Mouse (Mus musculus) T-helper 1 cell (primary cell): ENCODE measurements around the gene Rps19.

Source experiments
- in situ Hi-C: fragments of 300-600 bp; cut with MboI, MseI; formaldehyde crosslinking; loops from one replicate; pipeline ENCODE4 v1.15.1; 2025; ENCODE audit warnings: high pct_unique_total_duplicates

Gene Rps19

GRCm38 (mm10) chr7:24902264-24902629 lies 18.1 kb downstream of the Rps19 start:
- in situ Hi-C loops: loop anchor here (10.0 kb wide), 1 partner anchor 497 kb away; no protein-coding TSS in a partner anchor

GRCm38 (mm10) chr7:24902630-24903443 lies 18.7 kb downstream of the Rps19 start, which contains the start of gene Arhgef1:
Gene Arhgef1 (plus strand): TSS chr7:24902912.
- in situ Hi-C loops: loop anchor here (10.0 kb wide), 1 partner anchor 498 kb away; no protein-coding TSS in a partner anchor

GRCm38 (mm10) chr7:24903444-24903825 lies 19.3 kb downstream of the Rps19 start:
- in situ Hi-C loops: loop anchor here (10.0 kb wide), 1 partner anchor 499 kb away; no protein-coding TSS in a partner anchor

- in situ Hi-C loops: loop anchor here (10.0 kb wide), 1 partner anchor 499 kb away; no protein-coding TSS in a partner anchor
These were observed 19.9 kb downstream of the Rps19 start for GRCm38 (mm10) chr7:24904070-24904483.

GRCm38 (mm10) chr7:24904936-24905335 lies 20.8 kb downstream of the Rps19 start:
- in situ Hi-C loops: loop anchor here (10.0 kb wide), 1 partner anchor 500 kb away; no protein-coding TSS in a partner anchor

- in situ Hi-C loops: loop anchor here (10.0 kb wide), 1 partner anchor 502 kb away; no protein-coding TSS in a partner anchor
These were observed 22.4 kb downstream of the Rps19 start for GRCm38 (mm10) chr7:24906551-24906950.

GRCm38 (mm10) chr7:24907211-24907748 lies 23.1 kb downstream of the Rps19 start:
- in situ Hi-C loops: loop anchor here (10.0 kb wide), 1 partner anchor 502 kb away; no protein-coding TSS in a partner anchor

- in situ Hi-C loops: no loop called here
These were observed 28.3 kb downstream of the Rps19 start for GRCm38 (mm10) chr7:24912480-24912879.

GRCm38 (mm10) chr7:24918763-24919323 lies 34.7 kb downstream of the Rps19 start:
- in situ Hi-C loops: no loop called here

GRCm38 (mm10) chr7:24919728-24920127 lies 35.6 kb downstream of the Rps19 start:
- in situ Hi-C loops: no loop called here

- in situ Hi-C loops: no loop called here
These were observed 46.3 kb downstream of the Rps19 start for GRCm38 (mm10) chr7:24930475-24930874.

- in situ Hi-C loops: no loop called here
These were observed 47.5 kb downstream of the Rps19 start for GRCm38 (mm10) chr7:24931651-24932050.
